Mouse (Mus musculus): ENCODE measurements around the gene Pilrb2. TPM values are rescaled to one million over a fixed set of nuclear protein-coding genes. Genes with fewer than 3 reads are reported as not detected.
A peak's percentile ranks its signal among the peaks of the same experiment; 100 is the strongest.
"Not testable (repeated sequence)": the region's sequence is repeated elsewhere in the genome, so short reads cannot be mapped to it uniquely, and the experiment has no call there.

Gene Pilrb2
- polyA plus RNA-seq, 1 experiment from 2014 or later, result 0.83 TPM

- WGBS, result 4% methylated on average over 2 of the region's 2 CpGs
- Histone ChIP-seq H3K9ac (no peak overlapping the region), H3K36me3 (ENCODE audit: insufficient read depth) (no peaks in the 10 kb centered on the region), H3K9me3 (ENCODE audit: low read depth, low read length) (no peaks in the 10 kb centered on the region), H3K4me1 (ENCODE audit: insufficient read depth) (no peaks in the 10 kb centered on the region), H3K27me3 (ENCODE audit: insufficient read depth, low read length) (no peaks in the 10 kb centered on the region), H3K4me2 (no peak overlapping the region), H3K4me3 (ENCODE audit: low read depth, low read length) (no peak overlapping the region), H3K27ac (ENCODE audit: low read depth) (no peak overlapping the region)
- ATAC-seq (ENCODE audit: insufficient read depth) (peak; percentile 52; the same call in 1 of the 2 replicates), DNase-seq (peak; percentile 88)
- peak; percentile 76 for TF ChIP-seq CTCF (IDR thresholded peaks at IDR 0.05; ENCODE audit: low read depth)
Observed at GRCm38 (mm10) chr5:137885894-137886293, 14.3 kb upstream of the Pilrb2 start.

GRCm38 (mm10) chr5:137883345-137883744, 11.7 kb upstream of the Pilrb2 start:
- 84% methylated on average over 3 of the region's 3 CpGs for WGBS
- H3K4me3 ChIP-seq (ENCODE audit: low read depth, low read length), result no peak overlapping the region

GRCm38 (mm10) chr5:137882922-137883321, 11.3 kb upstream of the Pilrb2 start:
- H3K27me3 ChIP-seq (ENCODE audit: insufficient read depth, low read length), result no peaks in the 10 kb centered on the region
- no peak for DNase-seq
- no peaks in the 10 kb centered on the region for H3K9me3 ChIP-seq (ENCODE audit: low read depth, low read length)
- H3K4me2 ChIP-seq, result no peak overlapping the region
- H3K27ac ChIP-seq (ENCODE audit: low read depth), result no peak overlapping the region
- WGBS, result 71% methylated on average over 4 of the region's 4 CpGs
- H3K36me3 ChIP-seq (ENCODE audit: insufficient read depth), result no peaks in the 10 kb centered on the region
- no peak overlapping the region for H3K9ac ChIP-seq
- H3K4me3 ChIP-seq (ENCODE audit: low read depth, low read length), result no peak overlapping the region
- no peak for TF ChIP-seq CTCF (IDR thresholded peaks at IDR 0.05; ENCODE audit: low read depth)
- no peak for ATAC-seq (ENCODE audit: insufficient read depth)
- no peaks in the 10 kb centered on the region for H3K4me1 ChIP-seq (ENCODE audit: insufficient read depth)

More at GRCm38 (mm10) chr5:137883345-137883744, 11.7 kb upstream of the Pilrb2 start:
- H3K9me3 ChIP-seq (ENCODE audit: low read depth, low read length), result no peaks in the 10 kb centered on the region
- H3K9ac ChIP-seq, result no peak overlapping the region
- no peak overlapping the region for H3K27ac ChIP-seq (ENCODE audit: low read depth)
- no peak for TF ChIP-seq CTCF (IDR thresholded peaks at IDR 0.05; ENCODE audit: low read depth)
- ATAC-seq (ENCODE audit: insufficient read depth) (no peak), DNase-seq (peak; percentile 7)
- no peaks in the 10 kb centered on the region for H3K4me1 ChIP-seq (ENCODE audit: insufficient read depth)
- no peaks in the 10 kb centered on the region for H3K27me3 ChIP-seq (ENCODE audit: insufficient read depth, low read length)
- no peak overlapping the region for H3K4me2 ChIP-seq
- no peaks in the 10 kb centered on the region for H3K36me3 ChIP-seq (ENCODE audit: insufficient read depth)

- no peak overlapping the region for H3K27ac ChIP-seq (ENCODE audit: low read depth)
- no peak overlapping the region for H3K9ac ChIP-seq
- WGBS, result 48% methylated on average over 2 of the region's 2 CpGs
- no peaks in the 10 kb centered on the region for H3K4me1 ChIP-seq (ENCODE audit: insufficient read depth)
- no peak overlapping the region for H3K4me3 ChIP-seq (ENCODE audit: low read depth, low read length)
- H3K27me3 ChIP-seq (ENCODE audit: insufficient read depth, low read length), result no peaks in the 10 kb centered on the region
- no peak overlapping the region for H3K4me2 ChIP-seq
- ATAC-seq (ENCODE audit: insufficient read depth) (no peak), DNase-seq (peak; percentile 68)
- TF ChIP-seq CTCF (IDR thresholded peaks at IDR 0.05; ENCODE audit: low read depth), result peak; percentile 61
- no peaks in the 10 kb centered on the region for H3K9me3 ChIP-seq (ENCODE audit: low read depth, low read length)
- no peaks in the 10 kb centered on the region for H3K36me3 ChIP-seq (ENCODE audit: insufficient read depth)
Observed at GRCm38 (mm10) chr5:137877860-137878259, 6.2 kb upstream of the Pilrb2 start.

- no peak for DNase-seq
- no peaks in the 10 kb centered on the region for H3K9me3 ChIP-seq (ENCODE audit: low read depth, low read length)
- H3K27me3 ChIP-seq (ENCODE audit: insufficient read depth, low read length), result no peaks in the 10 kb centered on the region
- H3K9ac ChIP-seq, result no peak overlapping the region
- WGBS, result 83% methylated on average over 2 of the region's 2 CpGs
- no peak for TF ChIP-seq CTCF (IDR thresholded peaks at IDR 0.05; ENCODE audit: low read depth)
- no peak overlapping the region for H3K4me3 ChIP-seq (ENCODE audit: low read depth, low read length)
- no peaks in the 10 kb centered on the region for H3K36me3 ChIP-seq (ENCODE audit: insufficient read depth)
- no peak for ATAC-seq (ENCODE audit: insufficient read depth)
- no peak overlapping the region for H3K27ac ChIP-seq (ENCODE audit: low read depth)
- H3K4me2 ChIP-seq, result no peak overlapping the region
- no peaks in the 10 kb centered on the region for H3K4me1 ChIP-seq (ENCODE audit: insufficient read depth)
Observed at GRCm38 (mm10) chr5:137875054-137875453, 3.4 kb upstream of the Pilrb2 start.

- H3K9ac ChIP-seq; H3K4me2 ChIP-seq; H3K4me3 ChIP-seq (ENCODE audit: low read depth, low read length); H3K9me3 ChIP-seq (ENCODE audit: low read depth, low read length); H3K4me1 ChIP-seq (ENCODE audit: insufficient read depth); DNase-seq; H3K36me3 ChIP-seq (ENCODE audit: insufficient read depth); ATAC-seq (ENCODE audit: insufficient read depth); H3K27me3 ChIP-seq (ENCODE audit: insufficient read depth, low read length); H3K27ac ChIP-seq (ENCODE audit: low read depth): not testable (repeated sequence)
- 27% methylated on average over 1 of the region's 1 CpGs for WGBS
Observed at GRCm38 (mm10) chr5:137872381-137872702, 727 bp upstream of the Pilrb2 start.

GRCm38 (mm10) chr5:137868600-137868999, 3.0 kb downstream of the Pilrb2 start:
- H3K27me3 ChIP-seq (ENCODE audit: insufficient read depth, low read length); H3K4me1 ChIP-seq (ENCODE audit: insufficient read depth); H3K9me3 ChIP-seq (ENCODE audit: low read depth, low read length); DNase-seq; H3K9ac ChIP-seq; H3K4me3 ChIP-seq (ENCODE audit: low read depth, low read length); H3K27ac ChIP-seq (ENCODE audit: low read depth); H3K36me3 ChIP-seq (ENCODE audit: insufficient read depth); H3K4me2 ChIP-seq: not testable (repeated sequence)
- peak; percentile 95 for ATAC-seq (ENCODE audit: insufficient read depth)
- 31% methylated on average over 2 of the region's 2 CpGs for WGBS

GRCm38 (mm10) chr5:137864008-137864407, 7.6 kb downstream of the Pilrb2 start:
- H3K27ac ChIP-seq (ENCODE audit: low read depth); H3K4me3 ChIP-seq (ENCODE audit: low read depth, low read length); H3K4me1 ChIP-seq (ENCODE audit: insufficient read depth); DNase-seq; H3K9ac ChIP-seq; H3K4me2 ChIP-seq; H3K9me3 ChIP-seq (ENCODE audit: low read depth, low read length); H3K27me3 ChIP-seq (ENCODE audit: insufficient read depth, low read length); ATAC-seq (ENCODE audit: insufficient read depth); H3K36me3 ChIP-seq (ENCODE audit: insufficient read depth): not testable (repeated sequence)
- WGBS, result 88% methylated on average over 1 of the region's 1 CpGs

GRCm38 (mm10) chr5:137857960-137858710, 13.5 kb downstream of the Pilrb2 start, which contains the start of gene Pilrb1:
Gene Pilrb1 (minus strand): TSS chr5:137858106.
- ATAC-seq (ENCODE audit: insufficient read depth); H3K27me3 ChIP-seq (ENCODE audit: insufficient read depth, low read length); H3K36me3 ChIP-seq (ENCODE audit: insufficient read depth); H3K4me2 ChIP-seq; H3K9me3 ChIP-seq (ENCODE audit: low read depth, low read length); H3K4me3 ChIP-seq (ENCODE audit: low read depth, low read length); H3K9ac ChIP-seq; DNase-seq; H3K4me1 ChIP-seq (ENCODE audit: insufficient read depth); H3K27ac ChIP-seq (ENCODE audit: low read depth): not testable (repeated sequence)
- 70% methylated on average over 2 of the region's 2 CpGs for WGBS

GRCm38 (mm10) chr5:137856870-137857269, 14.7 kb downstream of the Pilrb2 start:
- H3K4me2 ChIP-seq; H3K36me3 ChIP-seq (ENCODE audit: insufficient read depth); DNase-seq; H3K4me3 ChIP-seq (ENCODE audit: low read depth, low read length); H3K27me3 ChIP-seq (ENCODE audit: insufficient read depth, low read length); H3K9ac ChIP-seq; H3K27ac ChIP-seq (ENCODE audit: low read depth); H3K4me1 ChIP-seq (ENCODE audit: insufficient read depth); H3K9me3 ChIP-seq (ENCODE audit: low read depth, low read length); ATAC-seq (ENCODE audit: insufficient read depth): not testable (repeated sequence)
- WGBS, result 71% methylated on average over 4 of the region's 5 CpGs

Measured in lung, embryonic 14.5 days (tissue).